Mouse (Mus musculus) mesoderm, embryonic 11.5 days (tissue): ENCODE results near the gene Kif16b.

ENCODE experiments used
- DNase-seq: peaks from one replicate; pipeline ENCODE4 v3.0.0-alpha.2; 2012; ENCODE audit warnings: low read depth, low spot score

Gene Kif16b

GRCm38 (mm10) chr2:142735691-142736090 is 165.6 kb downstream of the Kif16b start:
- no peak for DNase-seq

DNA sequence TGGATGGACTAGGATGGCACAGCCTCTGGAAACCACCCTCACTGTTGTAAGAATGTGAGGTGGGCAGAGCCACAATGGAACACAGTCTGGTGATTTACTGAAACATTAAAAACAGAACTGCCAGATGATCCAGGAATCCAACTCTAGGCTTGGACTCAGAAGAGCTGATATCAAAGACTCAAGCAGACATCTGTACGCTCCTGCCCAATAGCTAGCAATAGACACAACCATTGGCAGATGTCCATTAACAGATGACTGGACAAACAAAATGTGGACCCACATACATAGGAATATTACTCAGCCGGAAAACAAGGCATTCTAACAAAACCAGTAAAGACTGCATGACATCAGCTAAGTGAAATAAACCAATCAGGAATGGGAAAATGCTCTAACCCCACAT is 167.3 kb downstream of the Kif16b start:
- DNase-seq: no peak

DNA sequence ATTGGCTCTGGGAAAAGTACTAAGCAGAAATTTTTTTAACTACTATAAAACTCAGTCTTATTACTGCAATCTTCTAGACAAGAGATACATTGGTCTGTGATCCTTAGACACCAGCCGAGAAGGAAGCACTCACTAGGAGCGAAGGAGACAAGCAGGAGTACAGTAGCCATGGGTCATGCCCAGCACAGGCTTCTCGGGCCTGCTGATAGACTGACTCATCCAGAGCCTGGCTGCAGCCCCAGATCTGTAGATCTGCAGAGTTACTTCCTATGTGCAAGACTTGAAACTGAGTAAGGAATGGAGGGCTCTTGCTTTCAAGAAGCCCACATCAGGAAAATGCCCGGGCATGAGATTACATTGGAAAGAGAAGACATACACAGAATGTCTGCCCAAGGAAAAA is 169.0 kb downstream of the Kif16b start:
- DNase-seq: no peak

GRCm38 (mm10) chr2:142731778-142732092 is 169.6 kb downstream of the Kif16b start:
- DNase-seq: no peak

GRCm38 (mm10) chr2:142731016-142731777 is 170.1 kb downstream of the Kif16b start:
- DNase-seq: no peak

DNA sequence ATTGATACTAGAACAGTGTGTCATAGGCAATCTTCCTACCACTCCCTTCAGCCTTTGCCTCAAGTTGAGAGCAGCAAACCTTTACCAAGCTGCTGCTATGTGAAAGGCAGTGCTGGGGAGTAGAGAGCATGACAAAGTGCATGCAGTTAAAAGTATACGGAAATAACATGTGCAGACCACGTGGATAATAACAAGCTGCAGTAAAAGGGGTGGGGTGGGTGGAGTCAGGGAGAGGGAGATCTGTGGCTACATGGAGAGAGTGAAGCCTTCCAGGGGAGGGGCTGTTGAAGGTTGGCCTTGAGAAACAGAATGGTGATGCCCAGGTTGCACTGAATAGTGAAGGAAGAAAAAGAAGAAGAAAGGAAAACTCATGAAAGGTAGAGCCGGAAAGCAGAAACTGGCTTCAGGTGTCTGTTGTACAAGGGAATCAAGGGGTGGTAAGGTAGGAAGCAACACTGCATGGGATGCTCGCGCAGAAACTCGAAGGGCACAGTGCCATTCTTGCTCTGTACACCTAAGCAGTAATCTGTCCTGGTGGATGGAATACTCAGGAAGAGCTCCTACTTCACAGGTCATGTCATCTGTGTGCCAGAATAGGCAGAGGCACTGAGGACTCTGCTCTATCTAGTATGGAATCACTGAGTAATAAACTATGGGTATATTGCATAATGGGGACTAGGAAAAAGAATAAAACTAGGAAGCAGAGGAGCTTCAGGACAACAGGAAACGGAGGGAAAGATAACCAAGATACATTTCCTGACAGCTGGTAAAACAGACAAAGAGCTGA is 176.9 kb downstream of the Kif16b start:
- DNase-seq: no peak

- no peak for DNase-seq
These were observed 181.2 kb downstream of the Kif16b start for GRCm38 (mm10) chr2:142720174-142720573.

- no peak for DNase-seq
These were observed 182.3 kb downstream of the Kif16b start for GRCm38 (mm10) chr2:142718998-142719397.

DNA sequence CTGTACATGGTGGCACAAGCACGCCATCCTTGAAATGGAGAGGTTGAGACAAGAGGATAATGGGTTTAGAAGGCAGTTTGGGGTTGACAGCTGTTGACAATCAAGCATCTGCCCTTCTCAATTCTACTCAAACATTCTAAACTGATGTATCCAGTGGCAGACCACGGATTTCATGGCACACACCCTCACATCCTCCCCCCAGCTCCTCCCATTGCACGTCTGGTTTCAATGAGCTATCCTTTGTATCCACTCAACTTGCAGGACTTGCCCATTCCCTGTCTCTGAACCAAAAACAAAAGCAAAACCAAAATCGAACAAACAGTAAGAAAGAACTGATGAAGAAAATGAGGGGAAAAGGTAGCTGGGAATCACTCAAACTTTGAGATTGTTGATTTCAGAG is 183.7 kb downstream of the Kif16b start:
- no peak for DNase-seq

DNA sequence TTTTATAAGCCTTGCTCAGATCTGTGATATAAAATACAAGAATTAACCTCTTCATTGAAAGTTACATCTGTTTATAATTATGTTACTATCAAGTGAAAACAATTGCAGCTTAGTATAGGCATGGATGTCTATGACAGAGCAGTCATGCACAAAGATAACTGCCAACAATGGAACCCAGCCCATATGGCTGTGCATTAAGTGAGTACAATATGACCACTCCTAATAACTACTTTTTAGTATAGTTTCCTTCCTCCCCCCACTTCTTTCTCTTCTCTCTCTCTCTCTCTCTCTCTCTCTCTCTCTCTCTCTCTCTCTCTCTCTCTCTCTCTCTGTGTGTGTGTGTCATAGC is 185.4 kb downstream of the Kif16b start:
- no peak for DNase-seq

- peak; percentile 30 for DNase-seq
These were observed 186.0 kb downstream of the Kif16b start for GRCm38 (mm10) chr2:142715186-142715911.

DNA sequence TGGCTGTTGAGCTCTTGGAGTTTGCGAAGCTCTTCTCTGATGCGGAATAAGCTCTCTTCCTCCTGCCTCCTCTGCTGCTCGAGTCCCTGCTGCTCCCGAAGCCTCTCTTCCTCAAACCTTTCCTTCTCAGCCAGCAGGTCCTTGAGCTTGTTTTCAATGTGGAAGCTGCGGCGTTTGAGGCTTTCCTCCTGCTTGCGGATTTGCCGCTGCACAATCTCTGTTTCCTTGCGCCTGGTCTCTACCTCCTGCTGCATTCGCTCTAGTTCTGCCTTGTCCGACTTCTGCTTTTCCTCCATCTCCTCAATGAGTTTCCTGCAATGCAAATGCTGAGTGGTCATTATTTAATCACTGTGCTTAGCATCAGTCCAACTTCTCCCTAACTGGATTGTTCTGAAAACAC is 188.6 kb downstream of the Kif16b start:
- no peak for DNase-seq

DNA sequence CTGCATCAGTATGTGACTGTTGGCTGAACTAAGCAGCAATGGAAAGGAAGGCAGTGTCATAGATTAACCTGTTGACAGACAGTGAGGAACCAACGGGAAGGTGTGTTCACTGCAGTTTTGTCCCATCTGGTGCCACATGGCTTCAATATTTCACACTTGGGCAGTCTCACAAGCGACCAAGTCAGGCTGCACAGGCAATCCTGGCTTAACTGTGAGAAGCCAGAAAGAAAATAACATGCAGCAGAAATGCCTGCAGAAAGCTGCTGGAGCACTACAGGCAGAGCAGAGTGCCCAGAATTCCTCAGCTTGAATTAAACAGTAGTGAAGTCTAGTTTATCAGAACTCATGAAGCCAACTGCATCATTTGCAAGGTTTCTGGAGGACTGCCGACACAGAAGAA is 192.0 kb downstream of the Kif16b start:
- DNase-seq: no peak

GRCm38 (mm10) chr2:142700689-142701088 is 200.6 kb downstream of the Kif16b start:
- no peak for DNase-seq

DNA sequence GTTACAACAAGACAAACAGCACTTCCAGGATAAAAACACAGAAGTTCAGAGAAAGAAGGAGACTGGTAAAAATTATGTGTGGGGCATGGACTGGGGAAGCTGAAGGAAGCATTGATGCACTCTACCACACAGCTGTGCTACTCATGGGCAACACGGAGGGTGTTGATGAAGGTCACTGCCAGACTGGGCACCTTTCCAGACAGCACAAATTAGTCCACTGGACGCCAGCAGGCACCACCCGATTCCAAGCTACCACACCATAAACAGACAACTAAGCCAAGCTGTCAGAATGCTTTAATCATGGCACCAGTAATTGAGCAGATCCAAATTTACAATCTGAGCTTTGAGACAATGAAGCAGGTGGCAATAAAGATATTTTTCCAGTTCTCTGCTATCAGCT is 202.7 kb downstream of the Kif16b start:
- DNase-seq: no peak

- DNase-seq: no peak
These were observed 206.4 kb downstream of the Kif16b start for GRCm38 (mm10) chr2:142694936-142695331.

GRCm38 (mm10) chr2:142694019-142694935 is 207.1 kb downstream of the Kif16b start:
- DNase-seq: no peak

DNA sequence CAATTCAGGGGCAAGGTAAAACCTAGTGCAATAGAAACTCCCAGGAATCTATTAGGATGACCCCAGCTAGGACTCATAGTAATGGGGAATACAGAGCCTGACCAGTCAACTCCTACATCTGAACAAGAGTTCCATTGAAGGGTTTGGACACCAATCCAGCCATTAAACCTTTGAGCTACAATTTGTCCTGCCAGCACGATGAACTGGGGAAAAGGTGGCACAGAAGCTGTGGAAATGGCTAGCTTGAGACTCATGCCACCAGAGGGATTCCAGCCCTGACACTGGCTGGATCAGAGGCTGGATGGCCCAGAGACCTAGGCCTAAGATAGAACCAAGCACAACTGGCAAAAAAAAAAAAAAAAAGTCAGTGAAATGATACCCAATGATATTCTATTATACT is 207.9 kb downstream of the Kif16b start:
- no peak for DNase-seq

- DNase-seq: no peak
These were observed 211.8 kb downstream of the Kif16b start for GRCm38 (mm10) chr2:142689496-142689895.

GRCm38 (mm10) chr2:142687936-142688514 is 213.3 kb downstream of the Kif16b start:
- no peak for DNase-seq
